Mouse (Mus musculus) liver, postnatal 0 days (tissue): Measurements from ENCODE around the gene Dtd1. TPM values are rescaled to one million over a fixed set of nuclear protein-coding genes. Genes with fewer than 3 reads are reported as not detected.
A peak's percentile ranks its signal among the peaks of the same experiment; 100 is the strongest.

Experiments
- ATAC-seq: fragments of 200-750 bp; cut with Nextera tagmentation; 2 replicates; pipeline ENCODE4 v1.8.0; 2017; ENCODE audit warnings: mild to moderate bottlenecking, moderate library complexity
- DNase-seq: peaks from one replicate; pipeline ENCODE4 v3.0.0-alpha.2; 2016
- H3K27ac ChIP-seq: fragments of 300-500 bp; sonication (generic); 2 replicates; pipeline ENCODE4 v1.5.1; 2014; ENCODE audit warnings: antibody characterized with exemption, moderate library complexity, mild to moderate bottlenecking, low read depth
- H3K27me3 ChIP-seq: fragments of 300-500 bp; sonication (generic); 2 replicates; pipeline ENCODE4 v1.6.1; 2014; ENCODE audit warnings: low read length, control low read depth, mixed read lengths; ENCODE audit not compliant: insufficient read depth
- H3K36me3 ChIP-seq: fragments of 300-500 bp; sonication (generic); replicated peaks from 2 replicates; pipeline ENCODE4 v1.6.1; 2014; ENCODE audit warnings: mild to moderate bottlenecking, control low read depth, low read length, moderate library complexity, mixed read lengths; ENCODE audit not compliant: insufficient read depth
- H3K4me1 ChIP-seq: fragments of 300-500 bp; sonication (generic); 2 replicates; pipeline ENCODE4 v1.6.1; 2014; ENCODE audit warnings: antibody characterized with exemption, mild to moderate bottlenecking, control low read depth; ENCODE audit not compliant: insufficient read depth
- H3K4me2 ChIP-seq: fragments of 300-500 bp; sonication (generic); 2 replicates; pipeline ENCODE4 v1.6.1; 2014; ENCODE audit warnings: low read depth, mild to moderate bottlenecking, low read length, moderate library complexity, mixed read lengths
- H3K4me3 ChIP-seq: fragments of 300-500 bp; sonication (generic); 2 replicates; pipeline ENCODE4 v1.5.1; 2014; ENCODE audit warnings: low read depth, low read length
- H3K9ac ChIP-seq: fragments of 300-500 bp; sonication (generic); replicated peaks from 2 replicates; pipeline ENCODE4 v1.6.1; 2014; ENCODE audit warnings: mild to moderate bottlenecking, moderate library complexity
- H3K9me3 ChIP-seq: fragments of 300-500 bp; sonication (generic); 2 replicates; pipeline ENCODE4 v1.6.1; 2016; ENCODE audit warnings: mild to moderate bottlenecking, control low read depth, low read length, mixed read lengths
- CTCF ChIP-seq: sonication (generic); IDR thresholded peaks from 2 replicates; pipeline ENCODE4 v1.5.1; 2016; ENCODE audit warnings: antibody characterized with exemption, low read depth
- EP300 ChIP-seq: IDR thresholded peaks from 2 replicates; pipeline ENCODE4 v1.6.1; 2016; ENCODE audit warnings: antibody characterized with exemption, low read depth, mild to moderate bottlenecking
- WGBS: fragments of 180-500 bp; shearing (Covaris S2); extraction: QIAGEN DNeasy Blood & Tissue Kit; methylation state at CpG from one replicate; pipeline ENCODE4 v1.1.7; 2014; ENCODE audit not compliant: insufficient replicate concordance; 5-methylcytosine and 5-hydroxymethylcytosine counted together
- polyA plus RNA-seq: library from polyadenylated mRNA; unstranded; fragments of >200 nt; fragmentation: Nextera tagmentation; extraction: Ambion mirVana; gene quantifications from 2 replicates; pipeline ENCODE4 v1.2.1, GENCODE M21; 2015

Dtd1 gene
- polyA plus RNA-seq: 16.5 and 17.1 TPM in 2 replicates

DNA sequence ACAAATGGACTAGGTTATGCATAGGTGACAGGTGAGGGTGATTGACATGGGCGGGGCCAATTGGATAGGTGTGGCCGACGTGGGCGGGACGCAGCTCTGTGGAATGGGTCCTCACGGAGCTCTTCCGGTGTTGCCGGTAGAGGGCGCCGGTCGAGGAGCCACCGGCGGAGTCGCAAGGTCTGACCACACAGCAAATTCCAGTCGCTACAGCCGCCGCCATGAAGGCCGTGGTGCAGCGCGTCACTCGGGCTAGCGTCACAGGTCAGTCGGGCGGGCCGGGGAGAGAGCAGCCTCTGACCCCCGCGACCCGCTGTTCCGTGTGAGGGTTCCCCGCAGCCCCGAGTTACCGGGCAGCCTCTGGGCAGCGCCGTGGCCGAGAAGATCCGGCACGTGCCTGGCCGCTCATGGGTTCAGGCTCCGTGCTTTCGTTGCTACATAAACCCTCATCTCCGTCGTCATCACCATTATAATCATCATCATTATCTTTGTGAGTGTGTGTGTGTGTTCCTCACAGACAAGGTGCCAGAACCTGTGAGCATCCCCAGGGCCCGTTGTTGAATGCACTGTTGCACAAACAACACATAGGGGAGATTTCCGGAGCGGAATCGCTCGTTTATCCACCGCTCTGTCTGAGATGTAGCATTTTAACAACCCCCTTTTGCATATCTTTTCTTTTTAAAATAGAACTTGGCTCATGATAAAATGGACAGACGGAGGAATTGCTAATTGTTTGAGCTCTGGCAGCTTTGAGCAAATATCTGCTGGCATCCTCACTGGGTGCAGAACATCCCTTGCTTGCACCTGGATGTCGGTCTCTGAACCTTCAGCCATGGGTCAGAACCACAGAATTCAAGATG, at the start of gene Dtd1:
TSS of gene Dtd1 (plus strand) at position 67 of the 857 bp plus-strand sequence.
- 2% methylated on average over 50 of the region's 50 CpGs for WGBS
- peak within 1 kb of the TSS; percentile 81 for H3K9ac ChIP-seq
- DNase-seq: peak; percentile 92
- peak within 1 kb of the TSS; percentile 62; the same call in 1 of the 2 replicates for H3K27ac ChIP-seq
- no peaks in the 10 kb centered on the region for H3K36me3 ChIP-seq
- peaks cover 7% of the 10 kb centered on the region for H3K4me1 ChIP-seq
- TF ChIP-seq CTCF (peak; percentile 94), EP300 (no peak)
- peak within 1 kb of the TSS; percentile 94 for H3K4me2 ChIP-seq
- peak within 1 kb of the TSS; percentile 76 for H3K4me3 ChIP-seq
- no peaks in the 10 kb centered on the region for H3K27me3 ChIP-seq
- ATAC-seq: peak; percentile 98
- H3K9me3 ChIP-seq: no peaks in the 10 kb centered on the region

GRCm38 (mm10) chr2:144550529-144550928, 49.2 kb upstream of the Dtd1 start, which contains the start of gene Rbbp9:
Gene Rbbp9 (minus strand): TSS chr2:144550869.
- DNase-seq: peak; percentile 56
- Histone ChIP-seq H3K4me3 (peak within 1 kb of the TSS; percentile 78), H3K9ac (peak within 1 kb of the TSS; percentile 81), H3K27ac (0 out of 2 replicates have a peak within 1 kb of the TSS, but pooled peaks have one; percentile 16), H3K9me3 (no peaks in the 10 kb centered on the region), H3K27me3 (no peaks in the 10 kb centered on the region), H3K4me1 (peaks cover 6% of the 10 kb centered on the region), H3K4me2 (peak within 1 kb of the TSS; percentile 89), H3K36me3 (no peaks in the 10 kb centered on the region)
- peak; percentile 82 for ATAC-seq
- TF ChIP-seq CTCF: no peak
- no peak for TF ChIP-seq EP300
- under 1% methylated on average over 17 of the region's 17 CpGs for WGBS

DNA sequence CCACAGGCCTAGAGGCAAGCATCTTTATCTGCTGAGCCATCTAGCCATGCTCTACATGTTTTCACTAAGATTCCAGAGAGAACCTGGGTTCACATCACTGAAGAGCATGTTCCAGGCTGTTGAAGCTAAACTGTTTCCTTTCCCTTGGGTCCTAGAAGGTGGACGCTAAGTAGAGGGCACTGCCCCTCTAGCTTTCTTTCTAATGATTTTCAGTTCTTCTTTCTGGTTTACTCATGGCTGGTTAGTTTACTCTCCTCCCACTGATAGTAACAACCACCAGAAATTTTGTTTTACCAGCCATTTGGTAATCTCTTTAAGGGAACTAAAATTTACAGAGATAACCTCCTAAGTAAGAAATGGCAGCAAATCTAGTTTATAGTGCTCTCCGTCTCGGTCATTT, 45.8 kb upstream of the Dtd1 start:
- Histone ChIP-seq H3K27me3 (no peaks in the 10 kb centered on the region), H3K4me2 (no peak overlapping the region), H3K4me1 (peaks cover 14% of the 10 kb centered on the region), H3K27ac (no peak overlapping the region), H3K4me3 (no peak overlapping the region), H3K36me3 (no peaks in the 10 kb centered on the region), H3K9ac (no peak overlapping the region), H3K9me3 (no peaks in the 10 kb centered on the region)
- 89% methylated on average over 3 of the region's 3 CpGs for WGBS
- no peak for DNase-seq
- ATAC-seq: no peak
- TF ChIP-seq EP300 (no peak), CTCF (no peak)

GRCm38 (mm10) chr2:144555286-144555819, 44.3 kb upstream of the Dtd1 start:
- Histone ChIP-seq H3K9ac (peak overlapping the region; percentile 81), H3K4me1 (peaks cover 14% of the 10 kb centered on the region), H3K4me3 (peak overlapping the region; percentile 81), H3K27ac (peak overlapping the region; percentile 84), H3K9me3 (no peaks in the 10 kb centered on the region), H3K27me3 (no peaks in the 10 kb centered on the region), H3K36me3 (peaks cover 10% of the 10 kb centered on the region), H3K4me2 (peak overlapping the region; percentile 73)
- no peak for TF ChIP-seq CTCF
- no peak for TF ChIP-seq EP300
- DNase-seq (peak; percentile 14), ATAC-seq (no peak)
- WGBS: 2% methylated on average over 14 of the region's 14 CpGs

DNA sequence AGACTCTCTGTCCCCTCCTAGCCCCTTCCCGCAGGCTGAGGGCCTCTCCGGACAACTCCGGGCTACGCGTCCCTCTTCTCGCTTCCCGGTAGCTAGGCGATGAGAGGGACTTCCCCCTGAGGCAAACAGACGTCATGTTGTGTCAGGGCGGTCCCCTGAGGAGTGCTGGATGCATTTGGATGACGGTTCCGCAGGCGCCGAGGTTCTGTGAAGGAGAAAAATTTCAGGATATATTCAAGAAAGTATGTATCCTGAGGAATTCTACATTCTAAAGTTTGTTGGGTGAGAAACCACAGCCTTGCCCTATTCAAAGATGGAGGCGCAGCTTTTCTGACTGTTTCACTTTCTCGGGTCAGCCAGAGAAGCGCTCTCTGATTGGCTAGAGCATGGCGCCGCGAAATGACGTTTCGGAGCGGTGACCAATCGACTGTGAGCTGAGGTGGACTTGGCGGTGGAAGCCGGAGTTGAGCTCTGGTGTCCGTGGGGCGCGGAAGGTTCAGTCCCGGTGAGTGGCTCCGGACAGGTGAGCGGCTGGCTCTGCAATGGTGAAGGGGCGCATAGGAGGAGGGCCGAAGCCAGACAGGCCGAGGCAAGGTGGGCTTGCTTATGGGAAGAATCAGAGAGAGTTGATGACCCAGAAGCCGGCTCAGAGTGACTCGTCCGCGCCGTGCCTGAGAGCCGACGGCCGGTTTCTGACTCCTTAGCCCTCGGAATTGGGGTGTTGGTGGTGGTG, 43.7 kb upstream of the Dtd1 start, which contains the start of gene Sec23b:
TSS of gene Sec23b (plus strand) at position 410 of the 733 bp plus-strand sequence.
- Histone ChIP-seq H3K4me1 (peaks cover 12% of the 10 kb centered on the region), H3K27me3 (no peaks in the 10 kb centered on the region), H3K9ac (peak within 1 kb of the TSS; percentile 81), H3K36me3 (peaks cover 10% of the 10 kb centered on the region), H3K4me3 (peak within 1 kb of the TSS; percentile 81), H3K4me2 (peak within 1 kb of the TSS; percentile 73), H3K27ac (peak within 1 kb of the TSS; percentile 84), H3K9me3 (no peaks in the 10 kb centered on the region)
- DNase-seq (peak; percentile 97), ATAC-seq (peak; percentile 99)
- under 1% methylated on average over 44 of the region's 44 CpGs for WGBS
- no peak for TF ChIP-seq EP300
- TF ChIP-seq CTCF: no peak
